Mouse (Mus musculus) liver, adult (tissue): ENCODE measurements around the gene Galnt16.

ENCODE experiments used
- GATA4 ChIP-seq: IDR thresholded peaks from 2 replicates; pipeline ENCODE4 v1.6.1; 2014; ENCODE audit warnings: mild to moderate bottlenecking, low read length; ENCODE audit not compliant: insufficient replicate concordance

Gene Galnt16

DNA sequence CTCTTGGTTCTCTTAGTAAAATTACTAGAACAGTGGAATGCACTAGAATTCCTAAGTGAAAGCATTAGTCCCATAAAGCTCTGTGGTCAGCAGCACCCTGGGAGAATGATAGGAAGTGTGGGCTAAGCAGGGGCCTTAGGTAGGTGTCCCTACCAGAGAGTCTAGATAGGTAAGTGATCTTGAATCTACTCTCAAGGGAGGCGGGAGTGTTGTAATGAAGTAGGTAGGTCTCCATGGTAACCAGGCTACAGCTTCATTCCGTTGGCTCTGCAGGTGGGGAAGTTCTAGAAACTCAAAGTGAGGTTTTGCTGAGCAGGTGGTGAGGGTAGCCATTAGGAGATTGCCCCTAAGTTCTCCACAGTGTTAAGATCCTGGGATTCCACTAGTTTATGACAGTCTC lies 47.7 kb downstream of the Galnt16 start:
- no peak for TF ChIP-seq GATA4

DNA sequence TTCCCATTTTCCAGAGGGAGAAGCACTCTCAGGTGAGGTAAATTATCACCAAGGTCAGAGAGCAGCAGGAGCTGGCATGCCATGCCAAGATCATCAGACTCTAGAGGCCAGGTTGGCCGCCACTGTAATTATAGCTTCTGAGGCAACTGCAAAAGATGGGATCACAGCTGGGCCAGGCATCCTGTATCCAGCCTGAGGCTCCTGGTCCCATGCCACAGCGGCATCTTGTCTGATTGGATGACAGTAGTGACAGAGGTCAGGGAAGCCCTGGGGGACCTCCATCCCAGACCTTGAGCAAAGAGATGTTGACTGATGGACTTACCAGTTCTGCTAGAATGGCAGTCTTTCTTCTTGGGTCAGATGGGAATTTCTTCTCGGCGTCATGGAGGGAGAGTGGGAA lies 48.4 kb downstream of the Galnt16 start:
- no peak for TF ChIP-seq GATA4

DNA sequence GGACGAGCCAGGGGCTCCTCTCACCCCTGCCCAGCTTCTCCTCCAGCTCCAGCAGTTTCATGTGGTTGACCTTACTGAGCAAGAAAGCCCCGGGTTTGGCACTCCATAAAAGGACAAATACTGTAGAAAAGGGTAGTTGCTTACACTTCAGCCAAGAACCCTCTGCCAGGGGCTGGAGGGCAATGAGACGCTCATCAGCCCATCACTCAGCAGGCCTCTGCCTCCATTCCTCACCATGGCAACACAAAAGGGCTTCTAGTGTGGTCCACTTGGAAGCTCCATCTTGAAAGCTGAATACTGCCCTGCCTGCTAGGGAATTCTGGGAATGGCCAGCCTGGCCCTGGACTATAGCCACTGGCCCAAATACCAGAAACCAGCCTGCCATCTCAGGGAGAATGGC lies 49.3 kb downstream of the Galnt16 start:
- TF ChIP-seq GATA4, result no peak

DNA sequence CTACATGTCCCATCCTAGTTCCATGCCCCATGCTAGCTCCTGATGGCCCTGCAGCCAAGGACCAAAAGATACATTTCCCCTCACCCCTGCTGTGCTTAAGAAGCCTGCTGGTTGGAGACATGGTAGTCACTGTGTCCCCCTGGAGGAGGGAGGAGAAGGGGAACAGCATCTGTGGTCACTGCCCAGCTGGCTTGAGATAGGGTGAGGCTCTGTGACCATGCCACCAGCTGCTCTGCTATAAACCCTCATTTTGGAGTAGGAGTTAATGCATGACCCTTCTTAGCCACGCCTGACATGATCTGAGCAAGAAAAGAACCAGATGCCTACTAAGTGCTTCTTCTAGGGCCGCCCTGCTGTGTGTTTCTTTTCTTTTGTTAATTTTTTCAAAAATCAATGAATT lies 51.5 kb downstream of the Galnt16 start:
- no peak for TF ChIP-seq GATA4

DNA sequence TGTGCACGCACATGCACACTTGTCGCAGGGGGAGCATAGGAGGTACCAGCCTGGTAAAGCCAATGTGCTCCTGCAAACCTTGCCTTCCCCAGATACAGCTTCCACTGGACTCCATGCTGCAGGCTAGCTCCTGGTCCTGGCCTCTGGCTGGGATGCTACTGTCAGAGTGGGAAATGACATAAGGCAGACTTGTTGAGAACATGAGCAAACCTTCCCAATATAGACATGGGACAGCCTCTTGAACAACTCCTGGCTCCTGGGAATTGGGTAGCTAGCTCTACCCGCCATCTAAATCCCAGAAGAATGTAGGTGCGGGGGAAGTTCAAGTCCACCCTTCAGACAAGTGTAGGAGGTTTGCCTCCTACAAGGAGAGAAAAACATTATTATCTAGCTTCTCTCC lies 56.2 kb downstream of the Galnt16 start:
- no peak for TF ChIP-seq GATA4

DNA sequence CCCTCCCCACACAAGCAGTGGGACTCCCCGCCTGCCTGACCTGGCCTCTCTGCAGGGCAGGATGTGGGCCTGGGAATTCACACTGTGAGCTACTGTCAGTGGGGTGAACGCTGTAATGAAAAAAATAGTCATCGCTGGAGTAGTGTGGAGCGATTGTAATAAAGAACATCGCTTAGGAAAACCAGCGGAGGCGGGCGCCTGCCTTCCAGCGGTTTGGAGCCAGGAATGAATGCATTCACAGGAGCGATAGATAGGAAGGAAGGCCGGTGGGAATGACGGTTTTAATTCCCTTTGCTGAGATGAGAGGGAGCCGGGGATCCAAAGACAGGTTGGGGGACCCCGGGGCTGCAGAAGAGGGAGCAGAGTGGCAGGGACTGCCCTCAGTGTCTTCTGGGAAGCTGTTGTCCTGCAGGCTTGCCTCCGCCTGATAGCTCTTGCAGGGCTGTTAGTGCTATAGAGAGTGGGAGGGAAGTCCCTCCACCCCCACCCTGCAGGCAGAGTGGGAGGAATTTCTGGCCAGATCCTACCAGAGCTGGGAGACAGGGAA lies 56.8 kb downstream of the Galnt16 start:
- TF ChIP-seq GATA4, result no peak

DNA sequence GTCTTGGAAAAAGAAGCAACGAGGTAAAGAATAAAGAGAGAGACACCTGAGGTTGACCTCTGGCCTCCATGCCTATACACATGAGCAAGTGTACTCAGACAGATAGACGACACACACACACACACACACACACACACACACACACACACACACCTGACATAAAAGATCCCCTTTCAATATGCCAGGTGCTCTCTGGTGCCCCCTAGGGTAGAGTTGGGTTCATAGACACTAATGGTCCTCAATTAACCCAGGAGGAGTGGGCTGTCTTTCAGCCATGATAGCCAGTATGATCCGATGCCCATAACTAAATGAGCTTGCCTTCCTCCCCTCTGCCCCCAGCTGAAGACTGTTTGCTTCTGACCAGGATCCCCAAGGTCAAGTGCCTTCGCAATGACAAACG lies 59.0 kb downstream of the Galnt16 start:
- TF ChIP-seq GATA4, result no peak

DNA sequence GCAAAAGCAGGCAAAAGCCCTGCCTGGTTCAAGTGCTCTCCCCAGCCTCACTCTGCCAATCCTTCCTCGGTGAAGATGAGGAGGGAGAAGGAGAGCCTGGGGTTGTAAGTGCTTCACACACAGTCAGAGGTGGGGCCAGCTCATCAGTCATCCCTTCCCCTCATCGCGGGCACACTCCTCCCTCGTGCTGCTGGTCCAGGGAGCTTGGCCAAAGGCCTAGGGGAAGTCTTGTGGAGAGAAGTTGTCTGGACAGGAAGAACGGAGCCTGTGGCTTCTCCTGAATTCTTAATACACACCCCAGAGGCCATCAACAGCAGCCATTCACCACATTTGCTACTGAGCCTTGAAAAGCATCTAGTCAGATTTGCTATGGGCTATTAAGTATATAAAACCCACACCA lies 63.3 kb downstream of the Galnt16 start:
- no peak for TF ChIP-seq GATA4

DNA sequence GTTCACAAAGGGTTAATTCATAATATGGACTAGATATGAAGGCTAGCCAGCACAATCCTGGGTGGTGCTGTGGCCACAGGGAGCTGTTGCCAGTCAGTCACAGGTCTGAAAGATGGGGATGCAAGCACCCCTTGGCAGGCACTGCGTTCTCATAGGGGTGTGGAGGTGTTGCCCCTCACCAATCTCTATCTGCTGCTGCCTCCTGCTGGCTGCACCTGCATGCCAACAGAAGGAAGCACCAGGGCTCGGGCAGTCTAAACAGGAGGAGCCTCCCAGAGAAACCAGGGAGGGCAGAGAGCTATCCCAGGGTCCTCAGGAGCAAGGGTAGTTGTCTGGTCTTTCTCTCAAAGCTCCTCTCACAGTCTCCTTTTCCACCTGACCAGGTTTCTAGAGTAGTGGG lies 66.9 kb downstream of the Galnt16 start:
- no peak for TF ChIP-seq GATA4

DNA sequence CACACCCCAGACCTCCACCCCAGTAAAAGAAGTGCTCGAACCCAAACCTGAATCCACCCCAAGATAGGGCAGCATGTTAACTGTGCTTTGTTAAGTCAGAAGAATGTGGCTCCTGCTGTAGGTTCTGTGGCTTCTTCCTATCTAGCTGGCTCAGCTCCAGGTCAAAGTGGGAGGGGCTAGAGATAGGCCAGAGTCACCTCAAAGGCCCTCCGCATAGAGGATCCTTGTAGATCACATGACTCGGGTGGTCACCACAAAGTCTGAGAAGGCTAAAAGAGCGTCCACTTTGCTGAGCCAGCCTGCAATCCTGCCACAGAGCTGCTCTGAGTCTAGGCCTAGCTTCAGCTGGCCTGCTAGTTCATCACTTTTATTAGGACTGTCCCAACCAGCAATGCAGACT lies 76.1 kb downstream of the Galnt16 start:
- no peak for TF ChIP-seq GATA4

DNA sequence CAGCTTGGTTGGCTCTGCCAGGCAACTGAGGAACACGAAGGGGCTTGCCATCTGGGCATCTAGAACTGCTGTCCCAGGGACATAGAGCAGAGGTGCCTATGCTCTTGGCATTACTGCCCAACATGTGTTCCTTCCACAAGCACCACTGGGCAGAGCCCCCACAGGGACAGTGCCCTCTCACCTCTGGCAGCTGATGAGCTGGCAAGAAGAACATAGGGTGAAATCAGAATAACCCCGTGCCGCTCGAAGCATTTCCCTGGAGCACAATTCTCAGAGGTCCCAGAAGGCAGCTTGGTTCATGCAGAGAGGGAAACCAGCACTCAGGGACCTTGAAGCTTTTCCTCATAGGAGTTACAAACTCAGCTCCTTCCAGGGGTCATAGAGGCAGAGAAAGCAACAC lies 76.7 kb downstream of the Galnt16 start:
- no peak for TF ChIP-seq GATA4

DNA sequence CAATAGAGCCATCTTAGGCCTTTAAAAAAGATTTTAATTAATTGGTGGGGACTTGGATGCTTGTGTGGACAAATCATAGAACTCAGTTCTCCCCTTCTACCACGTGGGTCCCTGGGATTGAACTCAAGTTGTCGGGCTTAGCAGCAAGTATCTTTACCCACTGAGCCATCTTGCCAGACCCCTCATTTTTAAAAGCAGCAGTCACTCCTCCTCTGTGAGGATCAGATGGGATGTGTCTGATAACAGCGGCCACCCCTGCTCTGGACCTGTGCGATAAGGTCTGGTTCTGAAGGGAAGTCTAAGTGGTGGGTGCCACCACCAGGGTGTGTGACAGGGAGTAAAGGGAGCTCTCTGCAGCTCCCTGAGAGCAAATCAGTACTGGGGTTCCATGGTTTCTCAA lies 77.5 kb downstream of the Galnt16 start:
- no peak for TF ChIP-seq GATA4

DNA sequence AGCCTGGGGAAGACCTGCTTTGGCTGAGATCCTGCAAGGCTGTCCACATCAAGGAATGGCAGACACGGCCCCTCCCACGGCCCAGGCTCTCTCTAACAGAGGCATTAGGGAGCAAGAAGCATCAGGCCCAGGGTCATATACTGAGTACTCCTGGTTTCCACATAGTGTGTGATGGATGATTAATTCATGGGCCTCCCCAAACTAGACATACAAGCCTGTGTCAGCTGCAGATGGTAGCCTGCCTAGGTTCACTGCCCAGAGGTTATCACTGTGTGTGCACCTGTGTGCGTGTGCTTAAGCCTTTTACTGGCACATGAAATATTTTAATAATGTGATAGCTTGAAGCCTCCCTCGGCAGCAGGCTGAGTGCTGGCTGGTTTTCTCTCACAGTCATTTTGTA lies 77.9 kb downstream of the Galnt16 start:
- no peak for TF ChIP-seq GATA4

DNA sequence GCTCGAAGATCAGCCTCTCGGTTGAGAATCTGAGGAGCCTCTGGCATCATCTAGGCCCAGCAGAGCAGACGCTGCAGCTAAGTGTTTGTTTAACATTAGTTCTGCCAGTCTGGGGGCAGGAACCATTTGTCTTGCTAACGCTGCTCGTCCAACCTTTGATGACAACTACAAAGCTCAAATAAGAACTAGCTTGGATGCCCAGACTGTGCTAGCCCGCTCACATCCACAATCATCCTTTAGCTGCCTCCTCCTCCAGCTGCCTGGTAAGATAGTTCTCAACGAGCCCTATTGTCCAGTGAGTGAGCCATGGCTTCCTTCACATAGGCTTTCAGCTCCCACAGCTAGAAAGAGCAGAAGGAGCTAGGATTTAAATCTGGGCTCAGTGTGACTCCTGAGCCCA lies 80.2 kb downstream of the Galnt16 start:
- no peak for TF ChIP-seq GATA4

DNA sequence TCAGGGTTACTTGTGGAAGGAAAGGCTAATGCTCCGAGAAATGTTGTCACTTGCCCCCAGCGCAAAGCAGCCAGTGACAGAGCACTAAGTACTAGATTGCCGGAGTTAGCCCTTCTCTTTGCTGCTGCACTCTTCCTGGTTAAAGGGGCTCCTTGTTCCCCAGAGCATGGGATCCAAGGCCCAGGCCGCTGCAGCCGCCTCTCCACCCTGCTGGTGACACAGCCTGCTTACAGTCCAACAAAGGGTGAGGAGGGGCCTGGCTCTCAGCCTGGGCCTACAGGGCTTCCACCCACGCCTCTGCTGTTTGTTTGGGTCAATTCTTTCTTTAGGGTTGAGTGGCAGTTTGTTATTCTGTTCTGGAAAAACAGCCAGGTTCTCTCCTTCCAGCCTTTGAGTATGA lies 80.7 kb downstream of the Galnt16 start:
- no peak for TF ChIP-seq GATA4

DNA sequence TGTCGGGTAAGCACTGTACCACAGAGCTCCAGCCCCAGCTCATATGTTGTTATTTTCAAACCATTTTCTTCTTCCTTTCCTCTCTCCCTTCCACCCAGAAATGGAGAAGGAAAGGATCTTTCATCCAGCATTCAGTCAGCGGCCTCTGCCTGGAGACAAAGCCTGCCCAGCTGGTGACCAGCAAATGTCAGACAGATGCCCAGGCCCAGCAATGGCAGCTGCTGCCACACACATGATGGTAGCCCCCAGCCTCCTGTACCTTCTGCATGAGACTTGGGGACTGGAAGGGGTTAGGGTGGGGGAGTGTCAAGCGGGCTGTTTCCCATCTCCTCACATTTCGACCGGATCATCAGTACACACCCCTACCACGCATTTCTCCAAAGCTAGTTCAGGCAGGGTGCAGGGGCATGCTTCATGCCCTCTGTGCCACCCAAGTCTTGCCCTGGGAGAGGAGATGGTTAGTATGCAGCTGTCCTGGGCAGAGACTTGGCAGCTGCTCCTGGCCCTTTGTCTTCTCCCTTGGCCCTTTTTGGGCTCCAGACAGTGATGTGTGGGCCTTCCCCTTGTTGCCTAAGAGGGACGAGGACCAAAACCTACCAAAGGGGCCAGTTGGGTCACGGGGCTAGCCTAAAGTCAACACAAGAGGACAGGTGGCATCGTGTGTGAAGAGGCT lies 83.7 kb downstream of the Galnt16 start:
- TF ChIP-seq GATA4, result no peak

DNA sequence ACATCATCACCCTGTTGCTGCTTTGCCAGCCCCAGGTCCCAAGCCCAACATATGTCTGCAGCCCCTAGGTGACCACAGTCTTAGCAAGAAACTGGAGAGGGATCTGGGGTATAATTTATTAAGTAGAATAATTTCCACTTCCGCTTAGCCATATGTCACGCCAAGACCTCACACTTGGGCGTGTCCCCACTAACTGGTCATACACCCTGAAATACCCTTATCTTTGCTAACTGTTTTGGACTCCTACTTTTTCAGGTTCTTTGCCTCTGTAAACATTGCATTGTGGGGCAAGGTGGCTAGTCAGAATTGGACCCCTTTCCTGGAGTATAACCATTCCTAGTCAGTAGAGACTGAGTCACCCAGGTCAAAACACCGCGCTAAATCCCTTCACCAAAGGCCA lies 84.4 kb downstream of the Galnt16 start:
- TF ChIP-seq GATA4, result no peak
